Mouse (Mus musculus) intestine, embryonic 14.5 days (tissue): ENCODE results near the gene Eif3l. TPM values are rescaled to one million over a fixed set of nuclear protein-coding genes. Genes with fewer than 3 reads are reported as not detected.

Experiments
- ATAC-seq: fragments of 200-750 bp; cut with Nextera tagmentation; replicated peaks from 2 replicates; pipeline ENCODE4 v1.8.0; 2017; ENCODE audit warnings: low read depth, moderate number of reproducible peaks, moderate TSS enrichment, moderate library complexity; ENCODE audit not compliant: low FRiP score, low TSS enrichment
- DNase-seq: peaks from one replicate; pipeline ENCODE4 v3.0.0-alpha.2; 2018; ENCODE audit warnings: low spot score
- H3K27ac ChIP-seq: fragments of 300-500 bp; sonication (generic); 2 replicates; pipeline ENCODE4 v1.5.1; 2014; ENCODE audit warnings: low read depth, mild to moderate bottlenecking, control low read depth
- H3K27me3 ChIP-seq: fragments of 300-500 bp; sonication (generic); replicated peaks from 2 replicates; pipeline ENCODE4 v1.6.1; 2014; ENCODE audit warnings: low read length, control low read depth; ENCODE audit not compliant: control insufficient read depth, insufficient read depth
- H3K36me3 ChIP-seq: fragments of 300-500 bp; sonication (generic); 2 replicates; pipeline ENCODE4 v1.6.1; 2014; ENCODE audit warnings: low read length, control low read depth; ENCODE audit not compliant: control insufficient read depth, insufficient read depth
- H3K4me1 ChIP-seq: fragments of 300-500 bp; sonication (generic); replicated peaks from 2 replicates; pipeline ENCODE4 v1.6.1; 2014; ENCODE audit warnings: low read length, control low read depth, mixed read lengths; ENCODE audit not compliant: control insufficient read depth, insufficient read depth
- H3K4me2 ChIP-seq: fragments of 300-500 bp; sonication (generic); 2 replicates; pipeline ENCODE4 v1.6.1; 2014; ENCODE audit warnings: low read length
- H3K4me3 ChIP-seq: fragments of 300-500 bp; sonication (generic); 2 replicates; pipeline ENCODE4 v1.5.1; 2014; ENCODE audit warnings: low read depth, low read length, control low read depth, mixed read lengths
- H3K9ac ChIP-seq: fragments of 300-500 bp; sonication (generic); 2 replicates; pipeline ENCODE4 v1.6.1; 2014; ENCODE audit warnings: mild to moderate bottlenecking, low read length
- H3K9me3 ChIP-seq: fragments of 300-500 bp; sonication (generic); 2 replicates; pipeline ENCODE4 v1.6.1; 2016; ENCODE audit warnings: low read length, control low read depth; ENCODE audit not compliant: control insufficient read depth
- WGBS: fragments of 180-500 bp; shearing (Covaris S2); extraction: QIAGEN DNeasy Blood & Tissue Kit; methylation state at CpG from one replicate; pipeline ENCODE4 v1.1.7; 2014; 5-methylcytosine and 5-hydroxymethylcytosine counted together
- polyA plus RNA-seq: library from polyadenylated mRNA; unstranded; fragments of >200 nt; fragmentation: Nextera tagmentation; extraction: Ambion mirVana; gene quantifications from 2 replicates; pipeline ENCODE4 v1.2.1, GENCODE M21; 2014

Eif3l gene
- polyA plus RNA-seq, 1 experiment from 2014 or later, result 244 TPM

- Histone ChIP-seq H3K27ac (no peak overlapping the region), H3K9me3 (no peaks in the 10 kb centered on the region), H3K4me2 (no peak overlapping the region), H3K4me3 (no peak overlapping the region), H3K27me3 (no peaks in the 10 kb centered on the region), H3K36me3 (no peaks in the 10 kb centered on the region), H3K9ac (no peak overlapping the region), H3K4me1 (peaks cover 7% of the 10 kb centered on the region)
- DNase-seq, result no peak
- no peak for ATAC-seq
- WGBS, result 58% methylated on average over 2 of the region's 2 CpGs
Observed at GRCm38 (mm10) chr15:79105804-79106203, 30.8 kb downstream of the Eif3l start.

- Histone ChIP-seq H3K27ac (peak overlapping the region; percentile 87), H3K27me3 (no peaks in the 10 kb centered on the region), H3K36me3 (no peaks in the 10 kb centered on the region), H3K4me2 (peak overlapping the region; percentile 63), H3K9me3 (no peaks in the 10 kb centered on the region), H3K4me3 (peak overlapping the region; percentile 86; the same call in 1 of the 2 replicates), H3K4me1 (peaks cover 21% of the 10 kb centered on the region), H3K9ac (peak overlapping the region; percentile 85)
- WGBS, result 17% methylated on average over 7 of the region's 7 CpGs
- ATAC-seq (no peak), DNase-seq (peak; percentile 56)
Observed at GRCm38 (mm10) chr15:79107966-79108365, 33.0 kb downstream of the Eif3l start.

GRCm38 (mm10) chr15:79108421-79109320 is 33.7 kb downstream of the Eif3l start, which contains the start of gene Micall1:
TSS of gene Micall1 (plus strand) at chr15:79108898.
- DNase-seq (peak; percentile 79), ATAC-seq (peak; percentile 82)
- Histone ChIP-seq H3K9ac (peak within 1 kb of the TSS; percentile 85), H3K4me3 (peak within 1 kb of the TSS; percentile 86), H3K9me3 (no peaks in the 10 kb centered on the region), H3K27me3 (no peaks in the 10 kb centered on the region), H3K4me1 (peaks cover 21% of the 10 kb centered on the region), H3K27ac (peak within 1 kb of the TSS; percentile 87), H3K4me2 (peak within 1 kb of the TSS; percentile 63), H3K36me3 (no peaks in the 10 kb centered on the region)
- under 1% methylated on average over 70 of the region's 85 CpGs for WGBS

- H3K9ac ChIP-seq, result peak overlapping the region; percentile 85
- peak overlapping the region; percentile 87 for H3K27ac ChIP-seq
- peak overlapping the region; percentile 86 for H3K4me3 ChIP-seq
- DNase-seq, result peak; percentile 80
- H3K4me1 ChIP-seq, result peaks cover 21% of the 10 kb centered on the region
- H3K9me3 ChIP-seq, result no peaks in the 10 kb centered on the region
- ATAC-seq, result peak; percentile 59
- no peaks in the 10 kb centered on the region for H3K27me3 ChIP-seq
- peak overlapping the region; percentile 63 for H3K4me2 ChIP-seq
- peaks cover under 1% of the 10 kb centered on the region; the same call in 1 of the 2 replicates for H3K36me3 ChIP-seq
- WGBS, result under 1% methylated on average over 46 of the region's 46 CpGs
Observed at GRCm38 (mm10) chr15:79109321-79109934, 34.4 kb downstream of the Eif3l start.

GRCm38 (mm10) chr15:79110031-79110430 is 35.1 kb downstream of the Eif3l start:
- no peak for DNase-seq
- 16% methylated on average over 9 of the region's 9 CpGs for WGBS
- Histone ChIP-seq H3K4me1 (peaks cover 21% of the 10 kb centered on the region), H3K36me3 (peaks cover 5% of the 10 kb centered on the region), H3K27me3 (no peaks in the 10 kb centered on the region), H3K27ac (no peak overlapping the region), H3K4me2 (peak overlapping the region; percentile 63), H3K9ac (peak overlapping the region; percentile 85), H3K4me3 (peak overlapping the region; percentile 86), H3K9me3 (no peaks in the 10 kb centered on the region)
- ATAC-seq, result no peak

- H3K4me2 ChIP-seq, result peak overlapping the region; percentile 63
- ATAC-seq (no peak), DNase-seq (no peak)
- no peaks in the 10 kb centered on the region for H3K9me3 ChIP-seq
- peak overlapping the region; percentile 86 for H3K4me3 ChIP-seq
- 0 out of 2 replicates have a peak overlapping the region, but pooled peaks have one; percentile 85 for H3K9ac ChIP-seq
- no peaks in the 10 kb centered on the region for H3K27me3 ChIP-seq
- peaks cover 10% of the 10 kb centered on the region for H3K36me3 ChIP-seq
- WGBS, result 64% methylated on average over 2 of the region's 2 CpGs
- H3K27ac ChIP-seq, result no peak overlapping the region
- peaks cover 21% of the 10 kb centered on the region for H3K4me1 ChIP-seq
Observed at GRCm38 (mm10) chr15:79110528-79110927, 35.5 kb downstream of the Eif3l start.

- H3K4me1 ChIP-seq, result peaks cover 21% of the 10 kb centered on the region
- no peak for DNase-seq
- peak overlapping the region; percentile 63 for H3K4me2 ChIP-seq
- no peak overlapping the region for H3K9ac ChIP-seq
- ATAC-seq, result no peak
- no peak overlapping the region for H3K4me3 ChIP-seq
- no peak overlapping the region for H3K27ac ChIP-seq
- 64% methylated on average over 4 of the region's 4 CpGs for WGBS
- no peaks in the 10 kb centered on the region for H3K9me3 ChIP-seq
- peaks cover 22% of the 10 kb centered on the region for H3K36me3 ChIP-seq
- H3K27me3 ChIP-seq, result no peaks in the 10 kb centered on the region
Observed at GRCm38 (mm10) chr15:79111774-79112173, 36.8 kb downstream of the Eif3l start.

- DNase-seq (no peak), ATAC-seq (no peak)
- Histone ChIP-seq H3K27ac (no peak overlapping the region), H3K9me3 (no peaks in the 10 kb centered on the region), H3K4me2 (no peak overlapping the region), H3K4me3 (no peak overlapping the region), H3K27me3 (no peaks in the 10 kb centered on the region), H3K9ac (no peak overlapping the region), H3K36me3 (peaks cover 56% of the 10 kb centered on the region), H3K4me1 (peaks cover 13% of the 10 kb centered on the region)
- 54% methylated on average over 5 of the region's 5 CpGs for WGBS
Observed at GRCm38 (mm10) chr15:79115276-79115675, 40.3 kb downstream of the Eif3l start.
